Mouse (Mus musculus): ENCODE results near the gene Fabp7. TPM values are rescaled to one million over a fixed set of nuclear protein-coding genes. Genes with fewer than 3 reads are reported as not detected.

The Fabp7 gene
- polyA plus RNA-seq, 1 experiment from 2014 or later = 1,183 TPM

DNA sequence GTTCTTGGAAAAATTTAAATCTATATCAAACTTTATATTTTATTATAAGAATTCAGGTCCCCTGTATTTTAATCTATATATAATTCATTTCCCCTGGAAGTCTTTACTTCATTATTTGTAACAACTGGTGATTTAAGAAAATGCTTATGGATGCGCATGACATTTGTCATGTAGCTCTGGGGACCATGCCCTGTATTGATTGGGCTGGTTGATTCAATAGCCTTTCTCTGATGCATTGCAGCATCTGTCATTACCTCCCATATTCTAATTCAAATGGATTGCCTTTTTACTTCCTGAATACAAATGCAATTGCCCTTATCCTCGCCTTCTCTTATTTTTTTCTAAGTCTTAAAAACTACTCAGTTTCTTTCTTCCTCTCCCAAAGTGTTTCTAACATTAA is 29.6 kb downstream of the Fabp7 start:
- Histone ChIP-seq H3K9ac (no peak overlapping the region), H3K4me3 (no peak overlapping the region), H3K36me3 (replicated peaks) (no peaks in the 10 kb centered on the region), H3K9me3 (no peaks in the 10 kb centered on the region), H3K4me2 (no peak overlapping the region), H3K27ac (no peak overlapping the region), H3K4me1 (no peaks in the 10 kb centered on the region), H3K27me3 (replicated peaks) (peaks cover 4% of the 10 kb centered on the region; the same call in 1 of the 2 replicates)
- WGBS = 57% methylated on average over 2 of the region's 2 CpGs
- no peak for ATAC-seq (replicated peaks)

DNA sequence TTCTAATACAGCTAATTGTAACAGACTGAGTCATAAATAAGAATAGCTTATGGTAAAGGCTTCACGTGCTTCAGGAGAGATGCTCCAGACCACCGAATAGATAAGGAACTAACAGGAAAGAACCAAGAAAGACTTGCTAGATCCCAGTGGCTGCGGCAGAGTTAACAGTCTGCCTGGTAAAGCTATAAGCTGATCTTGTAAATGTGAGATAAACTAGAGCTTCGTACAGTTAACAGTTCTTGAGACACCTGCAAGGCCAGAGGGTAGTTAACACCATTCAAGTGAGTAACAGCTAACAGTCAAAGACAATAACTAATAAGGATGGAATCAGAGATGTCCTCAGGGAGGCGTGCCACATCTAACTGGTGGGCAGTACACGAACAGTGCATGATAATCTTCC is 31.2 kb downstream of the Fabp7 start:
- WGBS = 69% methylated on average over 6 of the region's 6 CpGs
- no peak overlapping the region for H3K9ac ChIP-seq
- no peak overlapping the region for H3K4me3 ChIP-seq
- no peaks in the 10 kb centered on the region for H3K4me1 ChIP-seq
- H3K36me3 ChIP-seq (replicated peaks) = no peaks in the 10 kb centered on the region
- peaks cover 14% of the 10 kb centered on the region for H3K27me3 ChIP-seq (replicated peaks)
- H3K9me3 ChIP-seq = no peaks in the 10 kb centered on the region
- no peak overlapping the region for H3K27ac ChIP-seq
- no peak overlapping the region for H3K4me2 ChIP-seq
- ATAC-seq (replicated peaks) = no peak

DNA sequence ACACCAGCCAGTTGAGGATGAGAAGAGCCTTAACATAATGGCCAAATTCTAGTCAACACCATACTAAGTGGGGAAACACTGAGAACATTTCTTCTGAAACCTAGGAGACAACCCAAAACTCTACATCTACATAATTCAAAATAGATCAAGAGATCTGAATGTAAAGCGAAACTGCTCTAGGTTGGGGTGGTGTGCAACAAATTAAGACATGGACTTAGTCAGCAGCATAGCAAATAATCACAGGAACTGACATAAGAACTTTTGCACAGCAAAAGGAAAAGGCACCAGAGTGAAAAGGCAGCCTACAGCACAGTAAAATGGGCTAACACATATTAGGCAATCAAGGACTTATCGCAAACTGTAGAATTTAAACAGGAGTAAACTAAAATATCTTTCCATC is 34.5 kb downstream of the Fabp7 start:
- ATAC-seq (replicated peaks) = no peak
- H3K27ac ChIP-seq = no peak overlapping the region
- peaks cover 14% of the 10 kb centered on the region for H3K27me3 ChIP-seq (replicated peaks)
- H3K36me3 ChIP-seq (replicated peaks) = no peaks in the 10 kb centered on the region
- H3K4me2 ChIP-seq = no peak overlapping the region
- H3K4me3 ChIP-seq = no peak overlapping the region
- WGBS = 95% methylated on average over 2 of the region's 2 CpGs
- peaks cover 4% of the 10 kb centered on the region for H3K4me1 ChIP-seq
- no peaks in the 10 kb centered on the region for H3K9me3 ChIP-seq
- H3K9ac ChIP-seq = no peak overlapping the region

DNA sequence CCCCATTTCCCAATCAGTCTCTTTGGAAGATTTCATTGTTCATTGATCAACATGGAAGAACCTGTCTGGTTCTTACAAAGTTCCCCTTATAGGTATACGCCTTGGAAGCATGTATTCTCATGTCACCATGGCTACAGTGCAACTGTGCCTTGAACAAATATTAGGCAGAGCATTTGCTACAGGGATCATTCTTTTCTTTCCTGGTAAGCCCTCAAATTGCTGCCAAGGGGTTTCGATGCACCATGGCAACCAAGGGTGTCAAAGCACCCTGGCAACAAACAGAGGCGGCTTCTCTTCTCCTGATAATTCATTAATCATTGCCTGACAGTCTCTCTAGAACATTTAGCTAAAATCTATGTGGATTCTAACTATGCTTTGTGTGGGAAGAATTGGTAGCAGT is 37.8 kb downstream of the Fabp7 start:
- Histone ChIP-seq H3K9ac (no peak overlapping the region), H3K9me3 (no peaks in the 10 kb centered on the region), H3K4me2 (peak overlapping the region; percentile 1; the same call in 1 of the 2 replicates), H3K27ac (peak overlapping the region; percentile 47; the same call in 1 of the 2 replicates), H3K4me1 (peaks cover 4% of the 10 kb centered on the region), H3K4me3 (no peak overlapping the region), H3K36me3 (replicated peaks) (no peaks in the 10 kb centered on the region), H3K27me3 (replicated peaks) (peaks cover 14% of the 10 kb centered on the region)
- 6% methylated on average over 3 of the region's 3 CpGs for WGBS
- ATAC-seq (replicated peaks) = peak; percentile 94

DNA sequence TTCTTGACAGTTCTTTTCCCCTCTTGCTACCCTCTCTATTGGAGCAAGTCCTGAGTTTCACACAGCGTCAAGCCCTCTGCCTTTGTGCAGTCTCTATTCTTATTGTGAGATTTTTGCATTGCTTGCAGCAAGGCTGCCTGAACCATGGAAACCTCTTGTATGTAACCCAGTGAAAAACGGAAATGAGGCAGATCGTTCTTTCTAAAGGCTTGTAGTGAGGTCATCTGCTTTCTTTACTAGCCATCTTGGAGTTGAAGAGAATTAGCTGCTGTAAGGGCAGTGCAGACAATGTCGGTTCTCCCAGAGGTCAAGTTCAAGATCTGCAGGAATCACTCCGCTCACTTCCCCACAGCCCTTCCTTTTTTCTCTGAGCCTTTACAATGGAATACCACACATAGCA is 44.0 kb downstream of the Fabp7 start:
- Histone ChIP-seq H3K9me3 (no peaks in the 10 kb centered on the region), H3K27ac (no peak overlapping the region), H3K9ac (no peak overlapping the region), H3K27me3 (replicated peaks) (0 out of 2 replicates have a peak, but pooled peaks cover 3% of the 10 kb centered on the region), H3K4me1 (peaks cover 4% of the 10 kb centered on the region; the same call in 1 of the 2 replicates), H3K4me3 (no peak overlapping the region), H3K36me3 (replicated peaks) (no peaks in the 10 kb centered on the region), H3K4me2 (no peak overlapping the region)
- peak; percentile 79 for ATAC-seq (replicated peaks)
- WGBS = 8% methylated on average over 5 of the region's 5 CpGs

DNA sequence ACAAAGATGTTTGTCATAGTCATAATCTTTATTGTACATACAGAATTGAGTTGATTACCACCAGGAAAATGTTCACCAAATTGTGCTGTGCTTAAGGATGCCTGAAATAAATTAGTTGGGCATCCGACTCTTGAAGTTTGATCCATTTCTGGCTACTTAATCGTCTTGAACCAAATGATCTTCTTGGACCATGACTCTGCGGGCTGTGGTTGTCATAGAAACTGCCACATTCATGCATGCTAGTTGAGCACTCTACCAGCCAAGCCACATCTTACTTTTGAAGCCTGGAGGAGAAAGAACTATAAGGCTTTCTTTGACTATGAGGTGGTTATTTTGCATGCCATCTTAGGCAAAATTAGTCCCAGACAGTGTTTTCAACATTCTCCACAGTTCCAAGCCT is 44.9 kb downstream of the Fabp7 start:
- H3K9me3 ChIP-seq = no peaks in the 10 kb centered on the region
- H3K4me3 ChIP-seq = no peak overlapping the region
- no peak overlapping the region for H3K9ac ChIP-seq
- no peak overlapping the region for H3K27ac ChIP-seq
- no peak overlapping the region for H3K4me2 ChIP-seq
- peaks cover 4% of the 10 kb centered on the region; the same call in 1 of the 2 replicates for H3K4me1 ChIP-seq
- no peaks in the 10 kb centered on the region for H3K36me3 ChIP-seq (replicated peaks)
- peak; percentile 60; the same call in 1 of the 2 replicates for ATAC-seq (replicated peaks)
- H3K27me3 ChIP-seq (replicated peaks) = 0 out of 2 replicates have a peak, but pooled peaks cover 3% of the 10 kb centered on the region
- WGBS = 45% methylated on average over 3 of the region's 3 CpGs

DNA sequence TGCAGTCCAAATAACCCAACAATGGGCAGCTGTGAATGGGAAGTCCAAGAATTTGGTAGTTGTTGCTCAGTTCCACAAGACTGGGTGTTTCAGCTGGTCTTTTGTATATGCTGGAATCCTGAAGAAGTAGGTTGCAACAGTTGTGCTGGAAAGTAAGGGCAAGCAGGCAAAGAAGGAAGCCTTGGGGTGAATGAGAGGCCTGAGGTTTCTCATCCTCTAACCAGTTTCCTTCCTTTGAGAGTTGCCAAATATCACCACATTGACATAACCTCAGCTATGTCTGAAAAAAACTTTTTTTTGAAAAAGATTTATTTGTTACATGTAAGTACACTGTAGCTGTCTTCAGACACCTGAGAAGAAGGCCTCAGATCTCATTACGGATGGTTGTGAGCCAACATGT is 50.4 kb downstream of the Fabp7 start:
- no peaks in the 10 kb centered on the region for H3K4me1 ChIP-seq
- no peak for ATAC-seq (replicated peaks)
- H3K36me3 ChIP-seq (replicated peaks) = no peaks in the 10 kb centered on the region
- H3K4me3 ChIP-seq = no peak overlapping the region
- no peak overlapping the region for H3K9ac ChIP-seq
- WGBS = 98% methylated on average over 1 of the region's 1 CpGs
- H3K4me2 ChIP-seq = no peak overlapping the region
- H3K27ac ChIP-seq = no peak overlapping the region
- H3K9me3 ChIP-seq = no peaks in the 10 kb centered on the region
- 0 out of 2 replicates have a peak, but pooled peaks cover 3% of the 10 kb centered on the region for H3K27me3 ChIP-seq (replicated peaks)

DNA sequence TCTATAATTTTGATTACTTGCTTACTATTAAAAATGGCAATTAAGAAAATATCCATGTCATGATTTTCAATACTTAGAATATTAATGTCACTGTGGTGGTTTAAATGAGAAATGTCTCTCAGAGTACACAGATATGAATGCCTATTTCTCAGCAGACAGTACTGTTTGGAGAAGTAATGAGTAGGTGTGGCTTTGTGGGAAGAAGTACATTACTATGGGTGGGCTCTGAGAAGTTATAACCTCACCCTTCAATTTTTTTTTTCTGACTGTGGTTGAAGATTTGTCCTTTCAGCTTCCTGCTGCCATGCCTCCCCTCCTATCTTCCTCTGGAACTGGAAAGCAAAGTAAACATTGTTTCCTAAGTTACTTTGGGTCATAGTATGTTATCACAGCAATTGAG is 51.3 kb downstream of the Fabp7 start:
- no peaks in the 10 kb centered on the region for H3K4me1 ChIP-seq
- no peaks in the 10 kb centered on the region for H3K9me3 ChIP-seq
- no peak overlapping the region for H3K4me3 ChIP-seq
- no peak for ATAC-seq (replicated peaks)
- H3K4me2 ChIP-seq = no peak overlapping the region
- H3K27me3 ChIP-seq (replicated peaks) = 0 out of 2 replicates have a peak, but pooled peaks cover 3% of the 10 kb centered on the region
- H3K36me3 ChIP-seq (replicated peaks) = no peaks in the 10 kb centered on the region
- H3K27ac ChIP-seq = no peak overlapping the region
- no peak overlapping the region for H3K9ac ChIP-seq

Other genes starting within 250 kb of the Fabp7 start
- 2.9 and 4.2 TPM in 2 replicates for gene Pkib, start 152.9 kb upstream of the Fabp7 start, polyA plus RNA-seq (2015; fragmentation: Nextera tagmentation; extraction: Ambion mirVana)
- 17.8 and 22.2 TPM in 2 replicates for gene Smpdl3a, start 9.5 kb downstream of the Fabp7 start, polyA plus RNA-seq (2015; fragmentation: Nextera tagmentation; extraction: Ambion mirVana)